Mouse (Mus musculus): ENCODE data around the gene Cacng6.

GRCm38 (mm10) chr7:3415378-3415777 is 8.6 kb upstream of the Cacng6 start:
- TF ChIP-seq CTCF (conservative IDR thresholded peaks at IDR 0.05; ENCODE audit: low read length), result no peak
- no peak for TF ChIP-seq NANOG (IDR thresholded peaks at IDR 0.05; ENCODE audit: borderline replicate concordance, low read length)

All from E14TG2a.4 (cell line).